Comparison of ENCODE assay signal across 7 mouse cellular contexts in genomic region chr7:80400099-80400498, GRCm38 (mm10). TPM values are rescaled to one million over a fixed set of nuclear protein-coding genes. Genes with fewer than 3 reads are reported as not detected.
DNase-seq lines count a peak whose midpoint lies in the region; ATAC-seq lines count a peak whose summit lies in the region.

No protein-coding gene starts in this region.

- no peak overlapping the region for H3K27ac ChIP-seq in embryonic facial prominence, embryonic 11.5 days (replicated peaks; ENCODE audit: low read depth, low read length)
- H3K27ac ChIP-seq in hindbrain, embryonic 16.5 days (ENCODE audit: low read depth, low read length), result no peak overlapping the region
- H3K27ac ChIP-seq in liver, embryonic 15.5 days (replicated peaks), result peak overlapping the region; percentile 79

- no peak overlapping the region for H3K4me2 ChIP-seq in embryonic facial prominence, embryonic 11.5 days (ENCODE audit: low read depth, low read length)
- H3K4me2 ChIP-seq in hindbrain, embryonic 16.5 days (ENCODE audit: low read length), result 0 out of 2 replicates have a peak overlapping the region, but pooled peaks have one; percentile 2
- H3K4me2 ChIP-seq in liver, embryonic 15.5 days, result peak overlapping the region; percentile 85

- H3K36me3 ChIP-seq in embryonic facial prominence, embryonic 11.5 days (replicated peaks; ENCODE audit: control insufficient read depth, insufficient read depth, low read depth, low read length), result peaks cover 3% of the 10 kb centered on the region; the same call in 1 of the 2 replicates
- H3K36me3 ChIP-seq in hindbrain, embryonic 16.5 days (ENCODE audit: control insufficient read depth, insufficient read depth, low read length), result peaks cover 13% of the 10 kb centered on the region; the same call in 1 of the 2 replicates
- H3K36me3 ChIP-seq in liver, embryonic 15.5 days (replicated peaks), result peaks cover 33% of the 10 kb centered on the region

- no peak for ATAC-seq in embryonic facial prominence, embryonic 11.5 days (replicated peaks; ENCODE audit: insufficient number of reproducible peaks, low FRiP score, low TSS enrichment, low read depth)
- no peak for ATAC-seq in hindbrain, embryonic 16.5 days
- ATAC-seq in liver, embryonic 15.5 days (ENCODE audit: insufficient read depth), result peak; percentile 49; the same call in 1 of the 2 replicates

- peak; percentile 67 for DNase-seq in urinary bladder, postnatal 14 days (ENCODE audit: low spot score)
- DNase-seq in urinary bladder, postnatal 4 days (ENCODE audit: low spot score in 2 of 2), result no peak
- no peak for DNase-seq in embryonic facial prominence, embryonic 11.5 days (ENCODE audit: low spot score)
- no peak for DNase-seq in embryo, embryonic 10.5 days (ENCODE audit: low spot score)
- DNase-seq in layer of hippocampus, adult 11-12 months (ENCODE audit: low spot score), result no peak

- WGBS in embryonic facial prominence, embryonic 11.5 days, result 43% methylated on average over 5 of the region's 5 CpGs
- 52% methylated on average over 5 of the region's 5 CpGs for WGBS in hindbrain, embryonic 16.5 days
- 53% methylated on average over 5 of the region's 5 CpGs for WGBS in liver, embryonic 15.5 days (ENCODE audit: insufficient replicate concordance)

- H3K4me1 ChIP-seq in embryonic facial prominence, embryonic 11.5 days (ENCODE audit: control insufficient read depth, insufficient read depth, low read length), result peaks cover 6% of the 10 kb centered on the region; the same call in 1 of the 2 replicates
- peaks cover 28% of the 10 kb centered on the region for H3K4me1 ChIP-seq in hindbrain, embryonic 16.5 days (ENCODE audit: control insufficient read depth, insufficient read depth, low read depth, low read length)
- H3K4me1 ChIP-seq in liver, embryonic 15.5 days (replicated peaks), result peaks cover 45% of the 10 kb centered on the region

- no peaks in the 10 kb centered on the region for H3K27me3 ChIP-seq in embryonic facial prominence, embryonic 11.5 days (ENCODE audit: control insufficient read depth, insufficient read depth, low read length)
- no peaks in the 10 kb centered on the region for H3K27me3 ChIP-seq in hindbrain, embryonic 16.5 days (replicated peaks; ENCODE audit: control insufficient read depth, insufficient read depth, low read length)
- H3K27me3 ChIP-seq in liver, embryonic 15.5 days, result peaks cover 55% of the 10 kb centered on the region

- peak overlapping the region; percentile 18; the same call in 1 of the 2 replicates for H3K9ac ChIP-seq in embryonic facial prominence, embryonic 11.5 days (replicated peaks; ENCODE audit: low read length)
- H3K9ac ChIP-seq in hindbrain, embryonic 16.5 days (ENCODE audit: low read depth, low read length), result peak overlapping the region; percentile 31; the same call in 1 of the 2 replicates
- peak overlapping the region; percentile 25; the same call in 1 of the 2 replicates for H3K9ac ChIP-seq in liver, embryonic 15.5 days

- H3K9me3 ChIP-seq in embryonic facial prominence, embryonic 11.5 days (replicated peaks; ENCODE audit: control insufficient read depth, low read length), result no peaks in the 10 kb centered on the region
- no peaks in the 10 kb centered on the region for H3K9me3 ChIP-seq in hindbrain, embryonic 16.5 days (ENCODE audit: control insufficient read depth, low read length)
- H3K9me3 ChIP-seq in liver, embryonic 15.5 days (replicated peaks), result no peaks in the 10 kb centered on the region

- no peak overlapping the region for H3K4me3 ChIP-seq in embryonic facial prominence, embryonic 11.5 days (ENCODE audit: low read depth, low read length)
- H3K4me3 ChIP-seq in hindbrain, embryonic 16.5 days (ENCODE audit: low read length), result no peak overlapping the region
- peak overlapping the region; percentile 73; the same call in 1 of the 2 replicates for H3K4me3 ChIP-seq in liver, embryonic 15.5 days (replicated peaks)

RNA-seq across cellular contexts. Expression of gene Furin, which starts 5.1 kb away (rescaled TPM):
- polyA plus RNA-seq in embryonic facial prominence, embryonic 11.5 days (2014; fragmentation: Nextera tagmentation; extraction: Ambion mirVana), result 5.2 and 6.0 TPM in 2 replicates
- 3.9 and 4.5 TPM in 2 replicates for polyA plus RNA-seq in hindbrain, embryonic 16.5 days (2015; fragmentation: Nextera tagmentation; extraction: Ambion mirVana)
- polyA plus RNA-seq in liver, embryonic 15.5 days (2015; fragmentation: Nextera tagmentation; extraction: Ambion mirVana), result 8.0 and 9.8 TPM in 2 replicates

RNA-seq across cellular contexts. Expression of gene Fes, which starts 12.4 kb away (rescaled TPM):
- polyA plus RNA-seq in embryonic facial prominence, embryonic 11.5 days (2014; fragmentation: Nextera tagmentation; extraction: Ambion mirVana), result 6.6 and 8.3 TPM in 2 replicates
- polyA plus RNA-seq in hindbrain, embryonic 16.5 days (2015; fragmentation: Nextera tagmentation; extraction: Ambion mirVana), result 3.8 and 4.9 TPM in 2 replicates
- polyA plus RNA-seq in liver, embryonic 15.5 days (2015; fragmentation: Nextera tagmentation; extraction: Ambion mirVana), result 16.6 and 19.2 TPM in 2 replicates

RNA-seq across cellular contexts. Expression of gene Man2a2, which starts 28.9 kb away (rescaled TPM):
- 6.6 and 9.3 TPM in 2 replicates for polyA plus RNA-seq in embryonic facial prominence, embryonic 11.5 days (2014; fragmentation: Nextera tagmentation; extraction: Ambion mirVana)
- polyA plus RNA-seq in hindbrain, embryonic 16.5 days (2015; fragmentation: Nextera tagmentation; extraction: Ambion mirVana), result 20.7 and 24.4 TPM in 2 replicates
- polyA plus RNA-seq in liver, embryonic 15.5 days (2015; fragmentation: Nextera tagmentation; extraction: Ambion mirVana), result 2.5 and 3.6 TPM in 2 replicates

RNA-seq across cellular contexts. Expression of gene Hddc3, which starts 57.2 kb away (rescaled TPM):
- 25.7 and 28.4 TPM in 2 replicates for polyA plus RNA-seq in embryonic facial prominence, embryonic 11.5 days (2014; fragmentation: Nextera tagmentation; extraction: Ambion mirVana)
- polyA plus RNA-seq in hindbrain, embryonic 16.5 days (2015; fragmentation: Nextera tagmentation; extraction: Ambion mirVana), result 21.3 and 26.7 TPM in 2 replicates
- polyA plus RNA-seq in liver, embryonic 15.5 days (2015; fragmentation: Nextera tagmentation; extraction: Ambion mirVana), result 3.1 and 3.5 TPM in 2 replicates

RNA-seq across cellular contexts. Expression of gene Unc45a, which starts 59.3 kb away (rescaled TPM):
- polyA plus RNA-seq in embryonic facial prominence, embryonic 11.5 days (2014; fragmentation: Nextera tagmentation; extraction: Ambion mirVana), result 26.5 and 31.1 TPM in 2 replicates
- 57.0 and 65.7 TPM in 2 replicates for polyA plus RNA-seq in hindbrain, embryonic 16.5 days (2015; fragmentation: Nextera tagmentation; extraction: Ambion mirVana)
- polyA plus RNA-seq in liver, embryonic 15.5 days (2015; fragmentation: Nextera tagmentation; extraction: Ambion mirVana), result 8.9 and 9.4 TPM in 2 replicates
